Mouse (Mus musculus) lung, postnatal 0 days (tissue): ENCODE measurements around the gene Neu1.

ENCODE experiments used
- CTCF ChIP-seq: IDR thresholded peaks from 2 replicates; pipeline ENCODE4 v1.5.1; 2016; ENCODE audit warnings: antibody characterized with exemption, mild to moderate bottlenecking
- EP300 ChIP-seq: IDR thresholded peaks from 2 replicates; pipeline ENCODE4 v1.6.1; 2016; ENCODE audit warnings: antibody characterized with exemption, mild to moderate bottlenecking, control low read depth

GRCm38 (mm10) chr17:34947606-34948005 lies 16.6 kb downstream of the Neu1 start:
- TF ChIP-seq EP300: no peak
- TF ChIP-seq CTCF: peak; percentile 69
